Mouse (Mus musculus): ENCODE data around the gene 4921539E11Rik. TPM values are rescaled to one million over a fixed set of nuclear protein-coding genes. Genes with fewer than 3 reads are reported as not detected.

The 4921539E11Rik gene
- polyA plus RNA-seq, 1 experiment from 2014 or later = not detected

- Histone ChIP-seq H3K27me3 (replicated peaks; ENCODE audit: control insufficient read depth, insufficient read depth, low read length) (no peaks in the 10 kb centered on the region), H3K9me3 (ENCODE audit: control insufficient read depth, low read length) (no peaks in the 10 kb centered on the region), H3K36me3 (ENCODE audit: control insufficient read depth, insufficient read depth, low read length) (no peaks in the 10 kb centered on the region), H3K27ac (ENCODE audit: low read length) (no peak overlapping the region), H3K9ac (ENCODE audit: low read depth, low read length) (no peak overlapping the region), H3K4me2 (ENCODE audit: low read depth, low read length) (no peak overlapping the region), H3K4me1 (ENCODE audit: control insufficient read depth, insufficient read depth, low read length) (no peaks in the 10 kb centered on the region), H3K4me3 (ENCODE audit: low read length) (no peak overlapping the region)
- WGBS = 67% methylated on average over 1 of the region's 1 CpGs
- no peak for ATAC-seq
Measured at GRCm38 (mm10) chr4:103303851-103304250, 13.2 kb upstream of the 4921539E11Rik start.

- WGBS = 65% methylated on average over 10 of the region's 10 CpGs
- Histone ChIP-seq H3K36me3 (ENCODE audit: control insufficient read depth, insufficient read depth, low read length) (no peaks in the 10 kb centered on the region), H3K4me2 (ENCODE audit: low read depth, low read length) (no peak overlapping the region), H3K9ac (ENCODE audit: low read depth, low read length) (no peak overlapping the region), H3K4me3 (ENCODE audit: low read length) (no peak overlapping the region), H3K27me3 (replicated peaks; ENCODE audit: control insufficient read depth, insufficient read depth, low read length) (no peaks in the 10 kb centered on the region), H3K4me1 (ENCODE audit: control insufficient read depth, insufficient read depth, low read length) (no peaks in the 10 kb centered on the region), H3K9me3 (ENCODE audit: control insufficient read depth, low read length) (no peaks in the 10 kb centered on the region), H3K27ac (ENCODE audit: low read length) (no peak overlapping the region)
- ATAC-seq = no peak
Measured at GRCm38 (mm10) chr4:103299342-103299741, 8.7 kb upstream of the 4921539E11Rik start.

GRCm38 (mm10) chr4:103288342-103288741 lies 2.3 kb downstream of the 4921539E11Rik start:
- Histone ChIP-seq H3K4me2 (ENCODE audit: low read depth, low read length) (no peak overlapping the region), H3K36me3 (ENCODE audit: control insufficient read depth, insufficient read depth, low read length) (no peaks in the 10 kb centered on the region), H3K27ac (ENCODE audit: low read length) (no peak overlapping the region), H3K4me3 (ENCODE audit: low read length) (no peak overlapping the region), H3K4me1 (ENCODE audit: control insufficient read depth, insufficient read depth, low read length) (no peaks in the 10 kb centered on the region), H3K27me3 (replicated peaks; ENCODE audit: control insufficient read depth, insufficient read depth, low read length) (no peaks in the 10 kb centered on the region), H3K9me3 (ENCODE audit: control insufficient read depth, low read length) (no peaks in the 10 kb centered on the region), H3K9ac (ENCODE audit: low read depth, low read length) (no peak overlapping the region)
- no peak for ATAC-seq
- WGBS = 88% methylated on average over 7 of the region's 7 CpGs

GRCm38 (mm10) chr4:103273021-103273420 lies 17.6 kb downstream of the 4921539E11Rik start:
- H3K4me2 ChIP-seq (ENCODE audit: low read depth, low read length) = no peak overlapping the region
- H3K4me3 ChIP-seq (ENCODE audit: low read length) = no peak overlapping the region
- no peak overlapping the region for H3K27ac ChIP-seq (ENCODE audit: low read length)
- H3K36me3 ChIP-seq (ENCODE audit: control insufficient read depth, insufficient read depth, low read length) = no peaks in the 10 kb centered on the region
- H3K9ac ChIP-seq (ENCODE audit: low read depth, low read length) = no peak overlapping the region
- no peaks in the 10 kb centered on the region for H3K9me3 ChIP-seq (ENCODE audit: control insufficient read depth, low read length)
- no peaks in the 10 kb centered on the region for H3K4me1 ChIP-seq (ENCODE audit: control insufficient read depth, insufficient read depth, low read length)
- no peaks in the 10 kb centered on the region for H3K27me3 ChIP-seq (replicated peaks; ENCODE audit: control insufficient read depth, insufficient read depth, low read length)
- WGBS = 74% methylated on average over 6 of the region's 8 CpGs
- no peak for ATAC-seq

- WGBS = 87% methylated on average over 4 of the region's 4 CpGs
- Histone ChIP-seq H3K36me3 (ENCODE audit: control insufficient read depth, insufficient read depth, low read length) (no peaks in the 10 kb centered on the region), H3K4me1 (ENCODE audit: control insufficient read depth, insufficient read depth, low read length) (no peaks in the 10 kb centered on the region), H3K9ac (ENCODE audit: low read depth, low read length) (no peak overlapping the region), H3K4me3 (ENCODE audit: low read length) (no peak overlapping the region), H3K27ac (ENCODE audit: low read length) (no peak overlapping the region), H3K4me2 (ENCODE audit: low read depth, low read length) (no peak overlapping the region), H3K27me3 (replicated peaks; ENCODE audit: control insufficient read depth, insufficient read depth, low read length) (no peaks in the 10 kb centered on the region), H3K9me3 (ENCODE audit: control insufficient read depth, low read length) (no peaks in the 10 kb centered on the region)
- ATAC-seq = no peak
Measured at GRCm38 (mm10) chr4:103269336-103269735, 21.3 kb downstream of the 4921539E11Rik start.

- H3K9ac ChIP-seq (ENCODE audit: low read depth, low read length) = no peak overlapping the region
- H3K4me2 ChIP-seq (ENCODE audit: low read depth, low read length) = no peak overlapping the region
- ATAC-seq = no peak
- peaks cover 7% of the 10 kb centered on the region; the same call in 1 of the 2 replicates for H3K4me1 ChIP-seq (ENCODE audit: control insufficient read depth, insufficient read depth, low read length)
- 35% methylated on average over 2 of the region's 2 CpGs for WGBS
- H3K9me3 ChIP-seq (ENCODE audit: control insufficient read depth, low read length) = no peaks in the 10 kb centered on the region
- H3K27ac ChIP-seq (ENCODE audit: low read length) = no peak overlapping the region
- H3K27me3 ChIP-seq (replicated peaks; ENCODE audit: control insufficient read depth, insufficient read depth, low read length) = no peaks in the 10 kb centered on the region
- no peaks in the 10 kb centered on the region for H3K36me3 ChIP-seq (ENCODE audit: control insufficient read depth, insufficient read depth, low read length)
- H3K4me3 ChIP-seq (ENCODE audit: low read length) = no peak overlapping the region
Measured at GRCm38 (mm10) chr4:103265166-103265565, 25.5 kb downstream of the 4921539E11Rik start.

GRCm38 (mm10) chr4:103263812-103264396 lies 26.8 kb downstream of the 4921539E11Rik start:
- Histone ChIP-seq H3K4me3 (ENCODE audit: low read length) (no peak overlapping the region), H3K4me1 (ENCODE audit: control insufficient read depth, insufficient read depth, low read length) (peaks cover 7% of the 10 kb centered on the region; the same call in 1 of the 2 replicates), H3K9me3 (ENCODE audit: control insufficient read depth, low read length) (no peaks in the 10 kb centered on the region), H3K9ac (ENCODE audit: low read depth, low read length) (no peak overlapping the region), H3K27ac (ENCODE audit: low read length) (no peak overlapping the region), H3K27me3 (replicated peaks; ENCODE audit: control insufficient read depth, insufficient read depth, low read length) (no peaks in the 10 kb centered on the region), H3K36me3 (ENCODE audit: control insufficient read depth, insufficient read depth, low read length) (no peaks in the 10 kb centered on the region), H3K4me2 (ENCODE audit: low read depth, low read length) (no peak overlapping the region; the same call in 1 of the 2 replicates)
- peak; percentile 89 for ATAC-seq
- WGBS = 17% methylated on average over 8 of the region's 8 CpGs

- Histone ChIP-seq H3K4me1 (ENCODE audit: control insufficient read depth, insufficient read depth, low read length) (peaks cover 7% of the 10 kb centered on the region; the same call in 1 of the 2 replicates), H3K36me3 (ENCODE audit: control insufficient read depth, insufficient read depth, low read length) (no peaks in the 10 kb centered on the region), H3K27me3 (replicated peaks; ENCODE audit: control insufficient read depth, insufficient read depth, low read length) (no peaks in the 10 kb centered on the region), H3K4me3 (ENCODE audit: low read length) (no peak overlapping the region), H3K9me3 (ENCODE audit: control insufficient read depth, low read length) (no peaks in the 10 kb centered on the region), H3K4me2 (ENCODE audit: low read depth, low read length) (no peak overlapping the region; the same call in 1 of the 2 replicates), H3K27ac (ENCODE audit: low read length) (no peak overlapping the region), H3K9ac (ENCODE audit: low read depth, low read length) (no peak overlapping the region)
- ATAC-seq = peak; percentile 44; the same call in 1 of the 2 replicates
- WGBS = 31% methylated on average over 5 of the region's 5 CpGs
Measured at GRCm38 (mm10) chr4:103263378-103263777, 27.3 kb downstream of the 4921539E11Rik start.

- 76% methylated on average over 3 of the region's 3 CpGs for WGBS
Measured at GRCm38 (mm10) chr4:103258817-103259216, 31.8 kb downstream of the 4921539E11Rik start.

GRCm38 (mm10) chr4:103253846-103254245 lies 36.8 kb downstream of the 4921539E11Rik start:
- 77% methylated on average over 4 of the region's 4 CpGs for WGBS

More at GRCm38 (mm10) chr4:103258817-103259216, 31.8 kb downstream of the 4921539E11Rik start:
- no peaks in the 10 kb centered on the region for H3K9me3 ChIP-seq (ENCODE audit: control insufficient read depth, low read length)
- peaks cover 7% of the 10 kb centered on the region; the same call in 1 of the 2 replicates for H3K4me1 ChIP-seq (ENCODE audit: control insufficient read depth, insufficient read depth, low read length)
- H3K27me3 ChIP-seq (replicated peaks; ENCODE audit: control insufficient read depth, insufficient read depth, low read length) = no peaks in the 10 kb centered on the region
- H3K36me3 ChIP-seq (ENCODE audit: control insufficient read depth, insufficient read depth, low read length) = no peaks in the 10 kb centered on the region
- no peak for ATAC-seq
- no peak overlapping the region for H3K4me2 ChIP-seq (ENCODE audit: low read depth, low read length)
- no peak overlapping the region for H3K9ac ChIP-seq (ENCODE audit: low read depth, low read length)
- no peak overlapping the region for H3K4me3 ChIP-seq (ENCODE audit: low read length)
- no peak overlapping the region for H3K27ac ChIP-seq (ENCODE audit: low read length)

More at GRCm38 (mm10) chr4:103253846-103254245, 36.8 kb downstream of the 4921539E11Rik start:
- no peak for ATAC-seq
- H3K36me3 ChIP-seq (ENCODE audit: control insufficient read depth, insufficient read depth, low read length) = no peaks in the 10 kb centered on the region
- H3K9ac ChIP-seq (ENCODE audit: low read depth, low read length) = no peak overlapping the region
- H3K9me3 ChIP-seq (ENCODE audit: control insufficient read depth, low read length) = no peaks in the 10 kb centered on the region
- H3K4me3 ChIP-seq (ENCODE audit: low read length) = no peak overlapping the region
- H3K4me1 ChIP-seq (ENCODE audit: control insufficient read depth, insufficient read depth, low read length) = no peaks in the 10 kb centered on the region
- no peak overlapping the region for H3K27ac ChIP-seq (ENCODE audit: low read length)
- no peaks in the 10 kb centered on the region for H3K27me3 ChIP-seq (replicated peaks; ENCODE audit: control insufficient read depth, insufficient read depth, low read length)
- no peak overlapping the region for H3K4me2 ChIP-seq (ENCODE audit: low read depth, low read length)

All from intestine, embryonic 16.5 days (tissue).